Mouse (Mus musculus) v-Abl transformed pro-B cells (cell line): ENCODE results near the gene Gtf3c5.

ENCODE experiments used
- in situ Hi-C, 2 experiments: fragments of 400-800 bp; cut with MboI; formaldehyde crosslinking; loops; one replicate each; pipeline ENCODE4 v1.15.1; 2025; ENCODE audit not compliant: unreplicated experiment in 2 of 2

Gene Gtf3c5

DNA sequence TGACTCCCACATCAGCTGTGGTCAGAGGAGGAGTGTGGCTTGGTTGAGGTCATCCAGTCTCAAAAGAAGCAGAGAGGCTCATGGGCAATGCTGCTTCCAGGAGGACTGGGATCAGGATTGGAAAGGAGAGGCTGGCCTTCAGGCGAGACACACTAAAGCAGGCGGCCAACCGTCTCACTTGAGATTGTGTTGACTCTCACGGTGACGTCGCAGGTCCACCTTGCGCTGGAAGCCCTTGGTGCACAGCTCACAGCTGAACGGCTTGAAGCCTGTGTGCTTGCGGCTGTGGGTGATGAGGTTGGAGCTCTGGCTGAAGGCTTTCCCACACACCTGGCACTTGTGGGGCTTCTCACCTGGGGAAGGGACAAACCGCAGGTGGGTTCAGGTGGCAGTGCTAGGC lies 26.3 kb upstream of the Gtf3c5 start:
- in situ Hi-C loops, result no loop called here

GRCm38 (mm10) chr2:28607341-28608165 lies 24.0 kb upstream of the Gtf3c5 start:
- in situ Hi-C loops, result no loop called here

DNA sequence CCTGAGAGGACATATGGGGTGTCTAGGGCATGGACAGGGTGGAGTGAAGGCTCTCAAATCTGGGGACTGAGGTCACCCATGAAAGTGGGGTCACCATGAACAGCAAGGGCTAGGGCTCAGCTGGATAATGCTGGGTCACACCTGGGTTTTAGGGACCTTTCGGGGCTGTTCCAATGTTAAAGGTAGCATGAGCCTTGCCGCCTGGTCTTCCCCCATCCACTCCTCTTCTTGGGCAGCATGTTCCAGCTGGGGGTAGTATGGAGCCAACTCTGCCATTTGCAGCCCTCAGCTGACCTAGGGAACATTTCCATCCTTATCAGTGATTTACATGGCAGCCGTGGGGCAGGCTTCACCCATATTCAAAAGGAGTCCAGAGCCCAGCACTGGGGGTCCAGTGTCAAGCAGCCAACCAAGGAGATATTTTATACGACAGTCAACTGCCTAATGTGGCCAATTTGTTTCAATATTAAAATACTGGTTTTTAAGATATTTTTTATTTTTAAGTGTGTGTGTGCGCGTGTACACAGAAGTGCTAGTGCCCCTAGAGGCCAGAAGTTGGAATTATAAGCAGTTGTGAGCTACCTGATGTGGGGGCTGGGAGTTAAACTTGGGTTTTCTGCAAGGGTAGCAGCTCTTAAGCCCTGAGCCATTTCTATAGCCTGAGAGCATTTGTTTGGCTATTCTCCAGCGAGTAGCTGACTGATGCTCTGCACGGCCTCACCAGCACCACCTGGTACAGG lies 23.2 kb upstream of the Gtf3c5 start:
- in situ Hi-C loops, result no loop called here

GRCm38 (mm10) chr2:28605789-28606541 lies 22.4 kb upstream of the Gtf3c5 start:
- in situ Hi-C loops, result no loop called here

GRCm38 (mm10) chr2:28603542-28603941 lies 20.0 kb upstream of the Gtf3c5 start:
- in situ Hi-C loops, result no loop called here

GRCm38 (mm10) chr2:28601720-28602590 lies 18.4 kb upstream of the Gtf3c5 start:
- in situ Hi-C loops, result no loop called here

GRCm38 (mm10) chr2:28599569-28599900 lies 16.0 kb upstream of the Gtf3c5 start:
- in situ Hi-C loops, result no loop called here

DNA sequence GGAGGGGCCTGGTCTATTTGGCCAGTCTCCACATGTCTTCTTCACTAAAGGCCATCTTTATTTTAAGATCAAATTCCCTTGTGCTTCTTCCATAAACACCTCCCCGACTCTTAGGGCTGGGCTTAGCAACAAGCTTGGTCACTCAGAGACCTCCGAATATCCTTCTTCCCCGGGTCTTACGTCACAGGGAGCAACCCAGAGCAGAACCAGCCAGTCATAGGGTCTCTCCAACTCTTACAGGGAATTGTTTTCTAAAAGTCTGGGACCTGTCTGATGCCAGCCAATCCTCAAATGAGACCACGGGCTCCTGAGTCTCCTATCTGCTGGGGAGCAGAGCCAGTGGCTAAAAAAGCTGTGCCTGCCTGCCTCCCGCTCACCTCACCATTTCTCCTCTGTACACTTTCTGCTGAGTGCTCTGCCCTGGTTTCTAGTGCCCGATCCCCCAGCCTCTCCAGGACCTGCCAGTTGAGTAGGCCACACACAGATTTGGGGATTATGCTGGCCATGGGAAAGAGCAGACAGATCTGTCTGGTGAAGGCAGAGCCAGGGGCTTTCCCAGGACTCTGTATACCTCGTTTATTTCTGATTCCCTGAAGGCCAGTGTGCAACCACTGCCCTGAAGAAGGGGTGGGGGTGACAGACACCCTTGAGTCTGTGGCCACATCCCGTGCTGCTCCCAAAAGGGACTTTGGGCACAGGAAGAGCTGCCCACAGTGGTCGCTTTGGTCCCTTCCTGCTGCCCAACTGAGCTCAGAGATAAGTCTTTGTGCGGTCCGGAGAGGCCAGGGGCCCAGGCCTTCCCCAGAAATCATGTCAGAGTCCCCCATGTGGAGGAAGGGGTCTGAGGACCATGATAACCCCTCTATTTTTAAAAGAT lies 15.4 kb upstream of the Gtf3c5 start:
- in situ Hi-C loops, result no loop called here

DNA sequence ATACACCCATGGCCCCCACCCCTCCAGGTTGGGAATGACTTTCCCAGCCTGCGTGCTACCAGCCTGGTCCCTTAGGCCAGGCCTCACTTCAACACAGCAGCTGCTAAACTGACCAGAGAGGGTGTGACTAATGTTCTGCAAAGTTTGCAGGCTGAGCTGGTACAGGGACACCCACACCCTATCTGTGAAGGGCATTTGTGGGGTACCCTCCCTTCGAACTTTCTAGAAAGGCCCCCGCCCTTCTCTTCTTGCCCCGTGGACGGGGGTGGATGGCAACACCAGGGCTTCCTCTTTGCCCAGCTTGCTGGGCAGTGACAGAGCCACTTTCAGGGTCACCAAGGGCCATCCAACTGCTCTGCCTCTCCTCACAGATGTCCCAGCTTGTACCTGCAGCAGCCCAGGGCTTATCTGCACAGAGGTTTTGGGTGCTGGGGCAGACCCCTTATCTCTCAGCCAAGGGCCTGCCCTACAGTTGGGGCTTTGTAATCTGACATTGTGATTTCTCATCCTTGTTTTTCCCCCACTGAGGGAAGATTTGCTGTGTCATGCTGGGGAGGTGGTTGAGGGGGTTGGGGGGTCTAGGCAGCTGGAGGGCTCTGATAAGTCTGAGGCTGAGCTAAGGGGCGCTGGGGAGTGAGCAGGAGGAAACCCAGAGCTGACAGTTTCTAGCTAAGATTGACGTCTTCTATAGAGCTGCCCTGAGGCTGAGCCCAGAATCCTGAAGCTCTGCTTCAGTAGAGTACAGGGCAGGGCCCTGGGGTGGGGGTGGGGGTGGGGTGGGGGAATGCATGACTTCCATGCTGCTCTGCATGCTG lies 14.4 kb upstream of the Gtf3c5 start:
- in situ Hi-C loops, result no loop called here

DNA sequence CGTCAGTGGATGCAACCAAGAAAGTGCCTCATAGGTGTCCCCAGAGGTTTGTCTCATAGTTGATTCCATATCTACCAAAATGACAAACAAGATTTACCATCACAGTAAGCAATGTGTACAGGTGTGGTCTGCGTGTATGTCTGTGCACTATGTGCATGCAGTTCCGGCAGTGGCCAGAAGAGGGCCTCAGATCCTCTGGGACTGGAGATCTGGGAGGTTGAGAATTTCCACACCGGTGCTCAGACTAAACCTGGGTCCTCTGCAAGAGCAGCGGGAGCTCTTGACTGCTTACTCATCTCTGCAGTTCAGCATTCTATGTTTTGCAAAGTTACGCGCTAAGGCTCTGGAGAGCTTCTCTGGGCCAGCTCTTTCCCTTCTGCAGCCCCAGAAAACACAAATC lies 13.4 kb upstream of the Gtf3c5 start:
- in situ Hi-C loops, result no loop called here

DNA sequence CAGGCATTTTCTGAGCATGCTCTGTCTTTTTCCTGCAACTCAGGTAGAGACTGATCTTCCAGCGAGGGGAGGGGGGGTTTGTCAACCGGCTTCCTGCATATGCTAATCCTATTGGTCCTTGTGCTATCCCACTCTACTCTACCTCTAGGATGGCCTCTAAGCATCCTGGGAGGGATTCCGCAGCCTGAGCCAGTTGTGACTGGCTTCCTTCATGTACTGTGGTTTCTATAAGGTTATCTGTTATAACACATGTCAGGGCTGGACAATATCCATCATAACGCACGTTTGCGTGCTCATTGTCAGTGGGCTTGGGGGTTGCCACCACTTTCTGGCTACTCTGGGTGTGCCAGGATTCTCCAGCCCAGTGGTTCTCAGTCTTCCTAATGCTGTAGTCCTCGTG lies 12.5 kb upstream of the Gtf3c5 start:
- in situ Hi-C loops, result no loop called here

GRCm38 (mm10) chr2:28592809-28593208 lies 9.3 kb upstream of the Gtf3c5 start:
- in situ Hi-C loops, result loop anchor here (5.0 kb wide), 1 partner anchor 34 kb away; no protein-coding TSS in a partner anchor

- in situ Hi-C loops, result loop anchor here (5.0 kb wide), 1 partner anchor 36 kb away; no protein-coding TSS in a partner anchor
Observed at GRCm38 (mm10) chr2:28591479-28591878, 7.9 kb upstream of the Gtf3c5 start.

DNA sequence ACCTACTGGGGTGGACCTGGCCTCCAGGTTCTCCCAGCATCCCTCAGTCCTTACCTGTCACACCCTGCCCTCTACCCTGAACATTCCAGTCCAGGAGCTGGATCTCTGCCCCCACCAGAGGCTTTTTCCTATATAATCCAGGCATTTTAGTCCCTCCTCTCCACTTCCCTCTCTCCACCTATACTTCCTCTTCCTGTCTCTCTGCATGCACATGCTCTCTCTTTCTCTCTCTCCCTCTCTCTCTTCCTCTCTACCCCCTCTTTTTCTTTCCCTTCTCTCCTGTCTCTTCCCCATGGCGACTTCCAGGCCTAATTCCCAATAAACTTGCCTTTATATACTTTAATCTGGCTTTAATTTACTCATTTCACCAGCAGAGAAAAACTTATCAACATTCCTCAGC lies 5.0 kb upstream of the Gtf3c5 start:
- in situ Hi-C loops, result loop anchor here in 1 of 2 experiments (5.0 kb wide), 2 partner anchors 41 to 71 kb away; no protein-coding TSS in a partner anchor

GRCm38 (mm10) chr2:28585730-28586129 lies 2.2 kb upstream of the Gtf3c5 start:
- in situ Hi-C loops, result loop anchor here in 1 of 2 experiments (5.0 kb wide), 2 partner anchors 38 to 68 kb away; no protein-coding TSS in a partner anchor

- in situ Hi-C loops, result loop anchor here in 1 of 2 experiments (5.0 kb wide), 2 partner anchors 38 to 68 kb away; no protein-coding TSS in a partner anchor
Observed at GRCm38 (mm10) chr2:28585043-28585571, 1.6 kb upstream of the Gtf3c5 start.

GRCm38 (mm10) chr2:28582647-28583353 lies 751 bp downstream of the Gtf3c5 start:
- in situ Hi-C loops, result loop anchor here in 1 of 2 experiments (5.0 kb wide), 1 partner anchor 65 kb away; no protein-coding TSS in a partner anchor
